Mouse (Mus musculus) CD4-positive, CD25-positive, alpha-beta regulatory T cell, adult 2 months (primary cell): ENCODE measurements at regions not wholly inside any gene's neighbourhood (a gene's known extent, or its start where the extent isn't known, plus 50 kb on each side); places are given as distances from the start of the nearest gene placed in this dataset.

Experiments used
- DNase-seq: peaks from one replicate; pipeline ENCODE4 v3.0.0-alpha.2; 2012; ENCODE audit warnings: low read depth, low spot score

GRCm38 (mm10) chr10:60937517-60937866, 106.1 kb upstream of the Unc5b start:
- no peak for DNase-seq

GRCm38 (mm10) chr10:60936659-60937516, 105.5 kb upstream of the Unc5b start:
- no peak for DNase-seq

DNA sequence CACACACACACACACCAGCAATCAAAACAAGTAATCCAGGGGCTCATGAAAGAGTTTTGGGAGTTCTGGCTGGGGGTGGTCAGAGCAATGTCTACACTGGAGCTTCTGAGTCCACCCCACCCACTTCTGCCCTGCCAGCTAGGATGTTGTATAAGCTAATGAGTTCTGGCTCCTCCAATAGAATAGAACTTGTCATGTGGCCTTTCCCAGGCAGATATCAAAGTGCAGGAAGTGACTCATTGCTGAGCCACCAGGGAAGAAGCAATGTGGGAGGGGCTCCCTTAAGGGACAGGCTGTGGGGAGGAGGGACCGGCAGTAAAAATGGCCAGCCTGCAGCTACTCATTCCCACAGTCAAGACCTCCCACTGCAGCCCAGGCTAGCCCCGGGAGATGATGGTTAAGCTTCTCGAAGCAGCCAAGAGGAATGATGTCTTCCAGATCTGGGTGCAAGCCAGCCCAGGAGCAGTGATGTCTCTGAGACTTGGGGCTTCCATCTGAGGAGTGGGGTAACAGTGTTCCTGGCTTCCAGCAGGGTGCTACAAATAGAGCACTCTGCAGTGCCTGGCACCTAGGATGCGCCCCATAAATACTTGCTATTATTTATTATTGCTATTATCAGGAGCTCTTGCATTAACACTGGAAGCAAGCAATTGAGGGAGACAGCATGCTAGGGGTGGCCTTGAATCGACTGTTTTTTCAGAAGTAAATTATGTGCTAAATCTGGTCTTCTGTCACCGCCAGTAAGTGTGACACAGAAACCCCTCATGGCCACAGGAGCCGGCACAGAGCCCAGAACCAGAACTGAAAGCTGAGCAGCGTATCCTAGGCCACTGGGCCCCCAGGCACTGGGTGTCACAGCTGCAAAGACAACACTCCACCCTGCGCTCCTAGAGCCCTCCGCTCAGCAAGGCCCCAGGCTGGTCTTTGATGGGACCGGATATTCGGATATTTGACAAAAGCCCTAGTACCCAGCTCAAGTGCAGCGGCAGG, 103.2 kb upstream of the Unc5b start:
- DNase-seq, result peak; percentile 4

- DNase-seq, result no peak
These were observed 102.5 kb upstream of the Unc5b start for GRCm38 (mm10) chr10:60933891-60934290.

- DNase-seq, result no peak
These were observed 101.5 kb upstream of the Unc5b start for GRCm38 (mm10) chr10:60932855-60933254.

- DNase-seq, result no peak
These were observed 100.6 kb upstream of the Unc5b start for GRCm38 (mm10) chr10:60931891-60932378.

DNA sequence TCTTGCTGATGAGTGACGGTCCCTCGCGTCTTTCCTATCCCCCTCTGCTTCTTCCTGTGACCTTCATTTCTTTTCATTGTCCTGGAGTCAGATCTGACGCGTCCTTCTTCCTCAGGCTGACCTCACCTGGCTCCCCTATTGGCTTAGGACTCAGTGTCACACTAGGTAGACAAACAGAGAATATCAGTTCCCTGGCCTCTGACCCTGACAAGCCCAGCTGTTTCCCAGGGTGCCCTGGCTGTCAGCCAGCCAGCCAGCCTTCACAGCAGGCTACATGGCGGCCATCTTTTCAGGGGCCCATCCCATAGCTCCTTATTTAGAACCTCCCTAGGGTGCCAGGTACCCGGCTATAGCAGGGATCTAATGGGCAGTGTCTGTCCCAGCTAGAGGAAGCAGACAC, 97.3 kb upstream of the Unc5b start:
- DNase-seq, result no peak

DNA sequence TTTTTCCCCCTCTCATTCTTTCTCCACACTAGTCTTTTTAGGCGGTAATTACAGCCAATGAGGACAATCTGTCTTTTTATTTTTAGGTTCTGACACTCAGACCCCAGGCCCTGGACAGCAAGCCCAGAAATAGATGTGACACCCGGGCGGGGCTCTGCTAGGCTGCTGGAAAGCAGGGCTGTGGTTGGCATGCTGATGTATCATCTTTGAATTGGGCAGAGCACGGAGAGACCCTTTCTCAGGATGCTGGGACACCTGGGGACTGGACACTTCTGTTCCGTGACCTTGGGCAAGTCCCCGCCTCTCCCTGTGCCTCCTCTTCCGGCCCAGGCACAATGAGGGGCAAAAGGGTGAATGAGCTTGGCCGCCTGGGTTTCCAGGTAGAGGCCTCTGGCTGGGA, 96.8 kb upstream of the Unc5b start:
- no peak for DNase-seq

- no peak for DNase-seq
These were observed 95.3 kb upstream of the Unc5b start for GRCm38 (mm10) chr10:60926632-60927031.

- no peak for DNase-seq
These were observed 94.3 kb upstream of the Unc5b start for GRCm38 (mm10) chr10:60925644-60926043.

GRCm38 (mm10) chr10:60925198-60925597, 93.8 kb upstream of the Unc5b start:
- no peak for DNase-seq

- no peak for DNase-seq
These were observed 92.4 kb upstream of the Unc5b start for GRCm38 (mm10) chr10:60923806-60924205.

GRCm38 (mm10) chr10:60920621-60921020, 89.2 kb upstream of the Unc5b start:
- DNase-seq, result no peak

GRCm38 (mm10) chr10:60918020-60918419, 86.6 kb upstream of the Unc5b start:
- DNase-seq, result no peak

DNA sequence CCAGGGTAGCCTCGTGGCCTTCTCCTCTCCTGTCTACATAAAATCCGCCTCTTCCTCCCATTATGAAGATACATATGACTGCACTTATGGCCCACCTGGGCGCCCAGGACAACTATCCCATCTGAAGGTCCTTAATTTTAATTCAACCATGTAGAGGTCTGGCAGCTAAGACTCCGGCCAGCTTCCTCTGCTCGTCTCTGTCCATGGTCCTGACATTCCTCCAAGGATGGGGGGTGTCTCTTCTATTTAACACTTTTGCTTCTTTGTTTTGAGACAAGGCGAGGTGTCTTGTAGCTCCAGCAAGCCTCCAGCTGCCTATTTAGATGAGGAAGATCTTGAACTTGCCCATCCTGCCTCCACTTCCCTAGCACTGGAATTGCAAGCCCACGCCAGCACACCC, 83.0 kb upstream of the Unc5b start:
- no peak for DNase-seq

- no peak for DNase-seq
These were observed 82.1 kb upstream of the Unc5b start for GRCm38 (mm10) chr10:60913456-60913900.

GRCm38 (mm10) chr10:60904351-60904750, 73.0 kb upstream of the Unc5b start:
- DNase-seq, result no peak

GRCm38 (mm10) chr10:60900992-60901391, 69.6 kb upstream of the Unc5b start:
- no peak for DNase-seq

DNA sequence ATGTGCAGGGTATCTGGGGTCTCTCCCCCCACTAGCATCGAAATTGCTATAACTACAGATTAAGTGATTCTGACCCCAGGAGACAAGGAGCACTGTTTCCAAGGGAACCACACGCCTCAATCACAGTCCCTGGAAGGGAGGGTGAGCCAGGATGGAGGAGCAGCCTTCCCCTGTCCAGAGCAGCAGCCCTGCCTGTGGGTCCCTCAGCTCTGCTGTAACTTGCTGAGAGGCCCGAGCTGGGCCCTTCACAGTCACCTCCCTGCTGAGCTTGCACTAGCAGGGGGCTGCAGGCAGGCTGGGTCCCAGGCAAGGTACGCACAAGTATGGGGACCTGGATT, 62.4 kb upstream of the Unc5b start:
- no peak for DNase-seq

- DNase-seq, result no peak
These were observed 61.9 kb upstream of the Unc5b start for GRCm38 (mm10) chr10:60893130-60893809.

- DNase-seq, result no peak
These were observed 61.3 kb upstream of the Unc5b start for GRCm38 (mm10) chr10:60892730-60893129.
